Mouse (Mus musculus): ENCODE measurements at regions not wholly inside any gene's neighbourhood (a gene's known extent, or its start where the extent isn't known, plus 50 kb on each side); places are given as distances from the start of the nearest gene placed in this dataset.

DNA sequence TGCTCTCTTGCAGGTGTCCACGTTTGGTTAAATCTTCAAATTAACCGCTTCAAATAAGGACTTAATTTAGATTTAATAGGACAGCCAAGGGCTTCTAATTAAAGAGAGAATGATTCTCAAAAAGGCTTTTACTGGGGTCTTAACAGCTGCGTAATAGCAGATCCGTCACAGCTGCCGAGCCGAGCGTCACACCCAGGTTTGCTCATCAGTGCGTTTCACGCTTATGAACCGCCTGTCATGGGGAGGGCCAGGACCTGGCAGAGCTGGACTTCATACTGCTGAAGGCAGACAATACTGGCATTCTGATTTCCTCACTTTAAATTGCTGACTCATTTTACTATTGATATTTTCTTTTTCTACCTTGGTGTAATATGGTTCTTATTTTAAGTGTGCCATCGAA is 221.2 kb downstream of the Irx2 start:
- ATAC-seq (ENCODE audit: insufficient read depth), result no peak
- H3K27ac ChIP-seq (ENCODE audit: low read depth), result no peak overlapping the region
- H3K36me3 ChIP-seq (ENCODE audit: insufficient read depth), result no peaks in the 10 kb centered on the region
- H3K4me3 ChIP-seq (ENCODE audit: low read depth, low read length), result no peak overlapping the region
- H3K27me3 ChIP-seq (ENCODE audit: insufficient read depth, low read length), result no peaks in the 10 kb centered on the region
- H3K9me3 ChIP-seq (ENCODE audit: low read depth, low read length), result no peaks in the 10 kb centered on the region
- TF ChIP-seq CTCF (IDR thresholded peaks at IDR 0.05; ENCODE audit: low read depth), result no peak
- H3K4me2 ChIP-seq, result no peak overlapping the region
- DNase-seq, result no peak
- 72% methylated on average over 11 of the region's 11 CpGs for WGBS
- H3K9ac ChIP-seq, result no peak overlapping the region
- H3K4me1 ChIP-seq (ENCODE audit: insufficient read depth), result no peaks in the 10 kb centered on the region

- 71% methylated on average over 4 of the region's 4 CpGs for WGBS
- no peak for TF ChIP-seq CTCF (IDR thresholded peaks at IDR 0.05; ENCODE audit: low read depth)
- Histone ChIP-seq H3K4me1 (ENCODE audit: insufficient read depth) (no peaks in the 10 kb centered on the region), H3K4me3 (ENCODE audit: low read depth, low read length) (no peak overlapping the region), H3K4me2 (no peak overlapping the region), H3K27me3 (ENCODE audit: insufficient read depth, low read length) (no peaks in the 10 kb centered on the region), H3K27ac (ENCODE audit: low read depth) (no peak overlapping the region), H3K9me3 (ENCODE audit: low read depth, low read length) (no peaks in the 10 kb centered on the region), H3K9ac (no peak overlapping the region), H3K36me3 (ENCODE audit: insufficient read depth) (no peaks in the 10 kb centered on the region)
- DNase-seq (no peak), ATAC-seq (ENCODE audit: insufficient read depth) (no peak)
Measured at GRCm38 (mm10) chr13:72852896-72853295, 224.3 kb downstream of the Irx2 start.

DNA sequence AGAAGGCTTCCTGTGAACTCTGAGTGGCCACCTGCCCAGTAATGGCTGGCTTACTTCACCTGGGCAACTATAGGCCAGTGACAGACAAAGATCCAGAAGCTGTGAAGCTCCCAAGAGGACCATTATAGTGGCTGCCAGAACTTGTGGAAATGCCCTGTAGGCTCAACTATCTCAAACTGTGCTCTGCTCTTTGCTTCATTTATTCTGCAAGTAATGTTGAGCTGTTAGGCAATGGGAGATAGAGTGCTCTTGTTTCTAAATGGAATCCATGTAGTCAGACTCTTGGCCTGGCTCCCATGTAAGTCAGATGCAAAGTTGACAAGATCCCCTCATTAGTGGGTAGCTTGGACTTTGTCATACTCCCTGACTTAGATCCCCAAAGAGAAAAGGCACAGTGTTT is 247.3 kb downstream of the Irx2 start:
- Histone ChIP-seq H3K4me1 (ENCODE audit: insufficient read depth) (no peaks in the 10 kb centered on the region), H3K27me3 (ENCODE audit: insufficient read depth, low read length) (no peaks in the 10 kb centered on the region), H3K27ac (ENCODE audit: low read depth) (no peak overlapping the region), H3K36me3 (ENCODE audit: insufficient read depth) (no peaks in the 10 kb centered on the region), H3K9me3 (ENCODE audit: low read depth, low read length) (no peaks in the 10 kb centered on the region), H3K4me2 (no peak overlapping the region), H3K4me3 (ENCODE audit: low read depth, low read length) (no peak overlapping the region), H3K9ac (no peak overlapping the region)
- DNase-seq, result no peak
- no peak for TF ChIP-seq CTCF (IDR thresholded peaks at IDR 0.05; ENCODE audit: low read depth)
- ATAC-seq (ENCODE audit: insufficient read depth), result no peak

DNA sequence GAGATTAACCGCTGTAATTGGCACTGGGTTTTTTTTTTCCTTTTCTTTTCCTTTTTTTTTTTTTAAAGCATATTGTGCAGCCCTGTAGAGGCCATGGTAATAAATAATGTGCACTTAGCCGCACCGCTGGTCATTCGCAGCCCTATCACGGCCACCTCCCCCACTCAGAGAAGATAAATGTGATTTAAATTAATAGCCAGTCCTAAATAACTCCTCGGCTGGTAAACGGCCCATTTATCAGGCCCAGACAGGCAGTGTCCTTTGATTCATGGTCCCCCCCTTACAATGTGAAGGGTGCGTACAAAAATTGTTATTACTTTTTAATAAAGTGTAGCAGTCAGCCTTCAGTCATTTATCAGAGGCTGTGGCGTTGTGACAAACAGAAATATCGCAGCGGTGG is 266.4 kb downstream of the Irx2 start:
- Histone ChIP-seq H3K9me3 (ENCODE audit: low read depth, low read length) (no peaks in the 10 kb centered on the region), H3K4me1 (ENCODE audit: insufficient read depth) (no peaks in the 10 kb centered on the region), H3K4me3 (ENCODE audit: low read depth, low read length) (no peak overlapping the region), H3K36me3 (ENCODE audit: insufficient read depth) (no peaks in the 10 kb centered on the region), H3K4me2 (no peak overlapping the region), H3K9ac (no peak overlapping the region), H3K27me3 (ENCODE audit: insufficient read depth, low read length) (no peaks in the 10 kb centered on the region), H3K27ac (ENCODE audit: low read depth) (no peak overlapping the region)
- 33% methylated on average over 11 of the region's 11 CpGs for WGBS
- ATAC-seq (ENCODE audit: insufficient read depth) (no peak), DNase-seq (no peak)
- TF ChIP-seq CTCF (IDR thresholded peaks at IDR 0.05; ENCODE audit: low read depth), result no peak

DNA sequence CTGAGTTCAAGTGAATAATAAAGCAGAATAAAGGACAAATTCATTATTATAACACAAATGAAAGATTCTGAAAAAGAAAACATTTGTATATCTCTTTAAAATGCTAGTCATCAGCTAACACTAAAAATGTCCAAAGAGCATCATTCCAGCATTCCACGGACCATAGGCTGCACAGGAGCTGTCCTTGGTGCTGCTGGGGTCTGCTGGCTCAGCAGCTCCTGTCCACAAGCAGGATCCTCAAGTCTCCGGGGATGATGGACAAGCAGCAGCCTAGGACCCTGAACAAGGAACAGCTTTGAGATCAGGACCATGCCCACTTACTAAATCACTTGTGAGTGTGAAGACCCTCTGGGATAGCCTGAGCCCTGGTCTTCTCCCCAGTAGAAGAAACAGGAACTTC is 274.0 kb downstream of the Irx2 start:
- Histone ChIP-seq H3K4me1 (ENCODE audit: insufficient read depth) (no peaks in the 10 kb centered on the region), H3K27ac (ENCODE audit: low read depth) (no peak overlapping the region), H3K36me3 (ENCODE audit: insufficient read depth) (no peaks in the 10 kb centered on the region), H3K9me3 (ENCODE audit: low read depth, low read length) (no peaks in the 10 kb centered on the region), H3K9ac (no peak overlapping the region), H3K27me3 (ENCODE audit: insufficient read depth, low read length) (no peaks in the 10 kb centered on the region), H3K4me2 (no peak overlapping the region), H3K4me3 (ENCODE audit: low read depth, low read length) (no peak overlapping the region)
- TF ChIP-seq CTCF (IDR thresholded peaks at IDR 0.05; ENCODE audit: low read depth), result no peak
- 27% methylated on average over 2 of the region's 2 CpGs for WGBS
- DNase-seq, result peak; percentile 80
- no peak for ATAC-seq (ENCODE audit: insufficient read depth)

- 48% methylated on average over 4 of the region's 4 CpGs for WGBS
- no peak overlapping the region for H3K9ac ChIP-seq
- no peak for ATAC-seq (ENCODE audit: insufficient read depth)
- TF ChIP-seq CTCF (IDR thresholded peaks at IDR 0.05; ENCODE audit: low read depth), result no peak
- no peak overlapping the region for H3K27ac ChIP-seq (ENCODE audit: low read depth)
- no peaks in the 10 kb centered on the region for H3K4me1 ChIP-seq (ENCODE audit: insufficient read depth)
- DNase-seq, result peak; percentile 55
- no peak overlapping the region for H3K4me3 ChIP-seq (ENCODE audit: low read depth, low read length)
- H3K36me3 ChIP-seq (ENCODE audit: insufficient read depth), result no peaks in the 10 kb centered on the region
- H3K9me3 ChIP-seq (ENCODE audit: low read depth, low read length), result no peaks in the 10 kb centered on the region
- no peak overlapping the region for H3K4me2 ChIP-seq
- H3K27me3 ChIP-seq (ENCODE audit: insufficient read depth, low read length), result no peaks in the 10 kb centered on the region
Measured at GRCm38 (mm10) chr13:72918895-72919294, 290.3 kb downstream of the Irx2 start.

DNA sequence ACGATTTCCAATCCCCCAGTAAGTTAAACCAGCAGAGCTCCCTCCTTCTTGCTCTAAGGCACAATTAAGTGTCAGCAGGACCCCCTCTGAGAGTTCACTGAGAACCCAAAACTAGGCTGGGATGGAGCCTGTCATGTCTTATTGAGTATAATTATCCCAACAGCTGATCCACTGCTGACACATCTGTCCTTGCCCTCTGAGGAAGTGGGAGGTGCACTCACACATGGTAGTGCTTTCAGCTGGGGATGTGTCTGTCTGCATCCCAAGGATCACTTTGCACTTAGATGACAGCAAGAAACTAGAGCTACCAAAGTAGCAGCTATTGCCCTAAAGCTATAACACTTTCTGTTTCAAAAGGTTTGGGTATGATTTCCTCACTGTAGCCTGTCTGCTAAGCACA is 291.7 kb downstream of the Irx2 start:
- no peak for TF ChIP-seq CTCF (IDR thresholded peaks at IDR 0.05; ENCODE audit: low read depth)
- H3K9me3 ChIP-seq (ENCODE audit: low read depth, low read length), result no peaks in the 10 kb centered on the region
- H3K36me3 ChIP-seq (ENCODE audit: insufficient read depth), result no peaks in the 10 kb centered on the region
- WGBS, result 25% methylated on average over 1 of the region's 1 CpGs
- DNase-seq (no peak), ATAC-seq (ENCODE audit: insufficient read depth) (no peak)
- no peaks in the 10 kb centered on the region for H3K4me1 ChIP-seq (ENCODE audit: insufficient read depth)
- no peak overlapping the region for H3K9ac ChIP-seq
- no peak overlapping the region for H3K4me2 ChIP-seq
- H3K27me3 ChIP-seq (ENCODE audit: insufficient read depth, low read length), result no peaks in the 10 kb centered on the region
- no peak overlapping the region for H3K27ac ChIP-seq (ENCODE audit: low read depth)
- H3K4me3 ChIP-seq (ENCODE audit: low read depth, low read length), result no peak overlapping the region

DNA sequence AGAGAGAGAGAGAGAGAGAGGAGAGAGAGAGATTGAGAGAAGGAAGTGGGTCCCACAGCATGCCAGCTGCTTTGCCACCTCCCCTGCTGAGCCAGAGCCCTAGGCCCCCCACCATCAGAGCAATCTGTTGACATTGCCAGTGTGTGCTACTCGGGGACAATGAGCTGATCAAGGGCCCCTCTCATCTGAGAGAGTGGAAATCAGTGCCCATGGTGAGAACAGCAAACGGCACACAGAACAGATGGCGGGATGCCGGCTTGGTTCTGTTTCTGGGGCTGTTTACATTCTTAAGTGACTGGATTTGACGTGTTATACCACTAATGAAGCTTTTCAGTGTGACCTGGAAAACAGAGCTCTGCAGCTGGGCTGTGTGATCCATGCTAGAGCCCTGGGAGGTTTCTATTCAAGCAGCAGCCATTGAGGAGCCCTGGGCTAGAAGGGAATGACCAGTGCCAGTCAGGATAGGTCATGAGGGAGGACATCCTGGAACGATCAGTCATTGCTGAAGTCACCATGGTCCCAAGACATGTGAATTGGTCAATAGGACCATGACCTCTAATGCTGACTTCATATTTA is 296.0 kb downstream of the Irx2 start:
- TF ChIP-seq CTCF (IDR thresholded peaks at IDR 0.05; ENCODE audit: low read depth), result no peak
- Histone ChIP-seq H3K4me1 (ENCODE audit: insufficient read depth) (no peaks in the 10 kb centered on the region), H3K27ac (ENCODE audit: low read depth) (no peak overlapping the region), H3K4me3 (ENCODE audit: low read depth, low read length) (no peak overlapping the region), H3K9me3 (ENCODE audit: low read depth, low read length) (no peaks in the 10 kb centered on the region), H3K36me3 (ENCODE audit: insufficient read depth) (no peaks in the 10 kb centered on the region), H3K9ac (no peak overlapping the region), H3K27me3 (ENCODE audit: insufficient read depth, low read length) (no peaks in the 10 kb centered on the region), H3K4me2 (no peak overlapping the region)
- DNase-seq (peak; percentile 15), ATAC-seq (ENCODE audit: insufficient read depth) (peak; percentile 54; the same call in 1 of the 2 replicates)
- 9% methylated on average over 6 of the region's 6 CpGs for WGBS

Measured in lung, embryonic 14.5 days (tissue).